Mouse (Mus musculus): ENCODE results near the gene Sept4.

- TF ChIP-seq CTCF (IDR thresholded peaks at IDR 0.05; ENCODE audit: borderline replicate concordance, extremely low read depth, insufficient read depth, insufficient read length) (no peak), POLR2A (IDR thresholded peaks at IDR 0.05; ENCODE audit: borderline replicate concordance, extremely low read depth, insufficient read depth, insufficient read length, poor library complexity, severe bottlenecking) (no peak)
Measured at GRCm38 (mm10) chr11:87597061-87597460, 28.4 kb downstream of the Sept4 start.

All from brain, embryonic 14.5 days (tissue).